Mouse (Mus musculus) ES-E14 (cell line): ENCODE measurements at regions not wholly inside any gene's neighbourhood (a gene's known extent, or its start where the extent isn't known, plus 50 kb on each side); places are given as distances from the start of the nearest gene placed in this dataset.

ENCODE experiments used
- DNase-seq: peaks from one replicate; pipeline ENCODE4 v3.0.0-alpha.2; 2013; ENCODE audit warnings: low read depth, low spot score
- H3K27ac ChIP-seq: 2 replicates; pipeline ENCODE4 v1.5.1; 2012; ENCODE audit warnings: low read depth, mild to moderate bottlenecking, low read length, moderate library complexity, mixed read lengths; ENCODE audit not compliant: poor library complexity, insufficient read depth, severe bottlenecking
- H3K36me3 ChIP-seq: 2 replicates; pipeline ENCODE4 v1.6.1; 2012; ENCODE audit warnings: mild to moderate bottlenecking, low read length, moderate library complexity, mixed read lengths; ENCODE audit not compliant: control insufficient read depth, poor library complexity, insufficient read depth, severe bottlenecking
- H3K4me1 ChIP-seq, 2 experiments: fragments of 150-350 bp in 1 of 2; sonication (generic) in 1 of 2; 2 replicates each; pipeline ENCODE4 v1.6.1; 2012; ENCODE audit warnings: low read length in 2 of 2, mild to moderate bottlenecking in 1 of 2, mixed read lengths in 1 of 2; ENCODE audit not compliant: control insufficient read depth in 2 of 2, insufficient read depth in 2 of 2, poor library complexity in 1 of 2
- H3K4me3 ChIP-seq, 2 experiments: fragments of 150-350 bp in 1 of 2; sonication (generic) in 1 of 2; 2 replicates each; pipeline ENCODE4 v1.5.1; 2012; ENCODE audit warnings: low read length in 2 of 2, low read depth in 1 of 2, mild to moderate bottlenecking in 1 of 2, mixed read lengths in 1 of 2; ENCODE audit not compliant: insufficient read depth in 1 of 2, poor library complexity in 1 of 2, severe bottlenecking in 1 of 2
- H3K9ac ChIP-seq: 2 replicates; pipeline ENCODE4 v1.6.1; 2012; ENCODE audit warnings: low read depth, mild to moderate bottlenecking, low read length, mixed read lengths; ENCODE audit not compliant: poor library complexity, insufficient read depth, severe bottlenecking
- H3K9me3 ChIP-seq: fragments of 150-350 bp; sonication (generic); 2 replicates; pipeline ENCODE4 v1.6.1; 2012; ENCODE audit warnings: low read depth, mild to moderate bottlenecking, low read length; ENCODE audit not compliant: control insufficient read depth, insufficient read depth
- CHD2 ChIP-seq: IDR thresholded peaks from 2 replicates; pipeline ENCODE4 v1.6.1; 2014; ENCODE audit warnings: mild to moderate bottlenecking, low read depth, low read length, inconsistent platforms
- HCFC1 ChIP-seq: IDR thresholded peaks from 2 replicates; pipeline ENCODE4 v1.6.1; 2012; ENCODE audit warnings: low read length, inconsistent platforms, borderline replicate concordance; ENCODE audit not compliant: insufficient read depth
- MAFK ChIP-seq: IDR thresholded peaks from 2 replicates; pipeline ENCODE4 v1.6.1; 2014; ENCODE audit warnings: mild to moderate bottlenecking, low read depth, low read length, inconsistent platforms; ENCODE audit not compliant: insufficient read depth
- ZC3H11A ChIP-seq: IDR thresholded peaks from 2 replicates; pipeline ENCODE4 v1.6.1; 2012; ENCODE audit warnings: low read depth, mild to moderate bottlenecking, inconsistent platforms, low read length, borderline replicate concordance
- ZNF384 ChIP-seq: IDR thresholded peaks from 2 replicates; pipeline ENCODE4 v1.6.1; 2012; ENCODE audit warnings: low read depth, low read length, inconsistent platforms
- in situ Hi-C, 2 experiments: fragments of 600-800 bp; cut with MboI; formaldehyde crosslinking; loops; one replicate each; pipeline ENCODE4 v1.15.1; 2025; ENCODE audit warnings: low sequenced_read_pairs in 2 of 2, inconsistent platforms in 1 of 2; ENCODE audit not compliant: unreplicated experiment in 2 of 2

- TF ChIP-seq MAFK (no peak), CHD2 (no peak), ZNF384 (no peak), HCFC1 (no peak), ZC3H11A (no peak)
- no peak overlapping the region for H3K4me3 ChIP-seq
- peaks cover 0 to 5% of the 10 kb centered on the region in 2 experiments; a peak in 1 of 4 replicates for H3K4me1 ChIP-seq
- DNase-seq, result no peak
- no peak overlapping the region for H3K27ac ChIP-seq
- no peak overlapping the region for H3K9ac ChIP-seq
- no peaks in the 10 kb centered on the region for H3K9me3 ChIP-seq
- in situ Hi-C loops, result no loop called here
- H3K36me3 ChIP-seq, result no peaks in the 10 kb centered on the region
Measured at GRCm38 (mm10) chr10:84060492-84061218, 338.0 kb downstream of the 1500009L16Rik start.

GRCm38 (mm10) chr10:84067052-84067650, 344.5 kb downstream of the 1500009L16Rik start:
- no peaks in the 10 kb centered on the region for H3K4me1 ChIP-seq
- H3K9ac ChIP-seq, result no peak overlapping the region
- in situ Hi-C loops, result no loop called here
- TF ChIP-seq HCFC1, result no peak
- no peak for TF ChIP-seq CHD2
- TF ChIP-seq MAFK, result no peak
- no peak for TF ChIP-seq ZC3H11A
- no peak for TF ChIP-seq ZNF384
- no peak for DNase-seq
- H3K9me3 ChIP-seq, result no peaks in the 10 kb centered on the region
- H3K27ac ChIP-seq, result no peak overlapping the region
- H3K4me3 ChIP-seq, result no peak overlapping the region
- no peaks in the 10 kb centered on the region for H3K36me3 ChIP-seq

- no peaks in the 10 kb centered on the region for H3K36me3 ChIP-seq
Measured at GRCm38 (mm10) chr10:84069806-84070205, 347.1 kb downstream of the 1500009L16Rik start.

GRCm38 (mm10) chr10:84072866-84073483, 350.3 kb downstream of the 1500009L16Rik start:
- no peak for TF ChIP-seq MAFK
- no peak for TF ChIP-seq CHD2
- TF ChIP-seq HCFC1, result no peak
- TF ChIP-seq ZC3H11A, result no peak
- TF ChIP-seq ZNF384, result no peak
- no peaks in the 10 kb centered on the region for H3K36me3 ChIP-seq
- DNase-seq, result no peak
- no peak overlapping the region for H3K4me3 ChIP-seq
- no peaks in the 10 kb centered on the region for H3K4me1 ChIP-seq
- no peaks in the 10 kb centered on the region for H3K9me3 ChIP-seq
- no peak overlapping the region for H3K9ac ChIP-seq
- in situ Hi-C loops, result no loop called here
- H3K27ac ChIP-seq, result no peak overlapping the region

More at GRCm38 (mm10) chr10:84069806-84070205, 347.1 kb downstream of the 1500009L16Rik start:
- Histone ChIP-seq H3K9ac (no peak overlapping the region), H3K4me3 (no peak overlapping the region), H3K27ac (no peak overlapping the region), H3K4me1 (no peaks in the 10 kb centered on the region), H3K9me3 (no peaks in the 10 kb centered on the region)
- in situ Hi-C loops, result no loop called here
- DNase-seq, result no peak
- TF ChIP-seq HCFC1 (no peak), CHD2 (no peak), ZNF384 (no peak), ZC3H11A (no peak), MAFK (no peak)
